Mouse (Mus musculus) MEL (cell line): Measurements from ENCODE around the gene Cyp2d11. TPM values are rescaled to one million over a fixed set of nuclear protein-coding genes. Genes with fewer than 3 reads are reported as not detected.

ENCODE experiments used
- DNase-seq: peaks from one replicate; pipeline ENCODE4 v3.0.0; 2011; ENCODE audit warnings: low read depth, low spot score
- H3K27ac ChIP-seq: 2 replicates; pipeline ENCODE4 v1.5.1; 2012; ENCODE audit warnings: low read depth, mild to moderate bottlenecking, control low read depth, low read length, moderate library complexity; ENCODE audit not compliant: control insufficient read depth
- H3K27me3 ChIP-seq, 2 experiments: fragments of 150-350 bp in 1 of 2; sonication (generic) in 1 of 2; 2 replicates each; pipeline ENCODE4 v1.6.1; 2012; ENCODE audit warnings: low read length in 2 of 2, mild to moderate bottlenecking in 2 of 2, improper control_type of control experiment in 1 of 2, moderate library complexity in 1 of 2; ENCODE audit not compliant: insufficient read depth in 2 of 2, control insufficient read depth in 1 of 2
- H3K36me3 ChIP-seq, 2 experiments: 2 replicates each; pipeline ENCODE4 v1.6.1; 2012 to 2014; ENCODE audit warnings: low read length in 2 of 2, improper control_type of control experiment in 1 of 2, inconsistent platforms in 1 of 2, mild to moderate bottlenecking in 1 of 2; ENCODE audit not compliant: insufficient read depth in 2 of 2, control insufficient read depth in 1 of 2
- H3K4me1 ChIP-seq, 2 experiments: fragments of 150-350 bp in 1 of 2; sonication (generic) in 1 of 2; 2 replicates each; pipeline ENCODE4 v1.6.1; 2012; ENCODE audit warnings: low read length in 2 of 2, improper control_type of control experiment in 1 of 2, mild to moderate bottlenecking in 1 of 2; ENCODE audit not compliant: insufficient read depth in 2 of 2, control insufficient read depth in 1 of 2
- H3K4me3 ChIP-seq, 2 experiments: fragments of 150-350 bp in 1 of 2; sonication (generic) in 1 of 2; 2 replicates each; pipeline ENCODE4 v1.5.1; 2012; ENCODE audit warnings: low read depth in 2 of 2, low read length in 2 of 2, mild to moderate bottlenecking in 2 of 2, moderate library complexity in 2 of 2, control low read depth in 1 of 2, improper control_type of control experiment in 1 of 2; ENCODE audit not compliant: control insufficient read depth in 1 of 2, insufficient read depth in 1 of 2
- H3K79me2 ChIP-seq: 2 replicates; pipeline ENCODE4 v1.6.1; 2012; ENCODE audit warnings: mild to moderate bottlenecking, low read length, moderate library complexity; ENCODE audit not compliant: control insufficient read depth, poor library complexity, insufficient read depth
- H3K9ac ChIP-seq: 2 replicates; pipeline ENCODE4 v1.6.1; 2012; ENCODE audit warnings: low read depth, mild to moderate bottlenecking, control low read depth, low read length, moderate library complexity; ENCODE audit not compliant: control insufficient read depth, poor library complexity, severe bottlenecking
- H3K9me3 ChIP-seq: fragments of 150-350 bp; sonication (generic); replicated peaks from 2 replicates; pipeline ENCODE4 v1.6.1; 2012; ENCODE audit warnings: mild to moderate bottlenecking, low read length, improper control_type of control experiment, moderate library complexity; ENCODE audit not compliant: insufficient read depth
- E2F4 ChIP-seq: IDR thresholded peaks from 2 replicates; pipeline ENCODE4 v1.6.1; 2011; ENCODE audit warnings: low read depth, low read length, improper control_type of control experiment, borderline replicate concordance
- MAFK ChIP-seq: IDR thresholded peaks from 2 replicates; pipeline ENCODE4 v1.6.1; 2011; ENCODE audit warnings: low read depth, mild to moderate bottlenecking, low read length, improper control_type of control experiment, borderline replicate concordance
- MAX ChIP-seq: IDR thresholded peaks from 2 replicates; pipeline ENCODE4 v1.6.1; 2011; ENCODE audit warnings: low read length, improper control_type of control experiment
- MEF2A ChIP-seq: IDR thresholded peaks from 2 replicates; pipeline ENCODE4 v1.6.1; 2014; ENCODE audit warnings: low read depth, mild to moderate bottlenecking, inconsistent platforms, low read length, improper control_type of control experiment; ENCODE audit not compliant: poor library complexity, insufficient replicate concordance, severe bottlenecking; ENCODE audit errors: extremely low read depth
- MXI1 ChIP-seq: IDR thresholded peaks from 2 replicates; pipeline ENCODE4 v1.6.1; 2011; ENCODE audit warnings: mild to moderate bottlenecking, low read depth, low read length, improper control_type of control experiment
- MYC ChIP-seq: IDR thresholded peaks from 2 replicates; pipeline ENCODE4 v1.6.1; 2011; ENCODE audit warnings: low read depth, mild to moderate bottlenecking, low read length, improper control_type of control experiment, moderate library complexity
- NELFE ChIP-seq: IDR thresholded peaks from 2 replicates; pipeline ENCODE4 v1.6.1; 2011; ENCODE audit warnings: low read depth, low read length, improper control_type of control experiment
- POLR2A ChIP-seq, 2 experiments: IDR thresholded peaks; 2 replicates each; pipeline ENCODE4 v1.6.1; 2011 to 2012; ENCODE audit warnings: low read length in 2 of 2, mild to moderate bottlenecking in 2 of 2, control low read depth in 1 of 2, improper control_type of control experiment in 1 of 2, low read depth in 1 of 2, moderate library complexity in 1 of 2; ENCODE audit not compliant: control insufficient read depth in 1 of 2, insufficient read depth in 1 of 2, poor library complexity in 1 of 2
- POLR2AphosphoS5 ChIP-seq: IDR thresholded peaks from 2 replicates; pipeline ENCODE4 v1.6.1; 2012; ENCODE audit warnings: low read depth, borderline replicate concordance, mild to moderate bottlenecking, inconsistent platforms, low read length, moderate library complexity, mixed read lengths
- RCOR1 ChIP-seq: IDR thresholded peaks from 2 replicates; pipeline ENCODE4 v1.6.1; 2012; ENCODE audit warnings: low read depth, mild to moderate bottlenecking, inconsistent platforms, low read length, improper control_type of control experiment
- SMC3 ChIP-seq: IDR thresholded peaks from 2 replicates; pipeline ENCODE4 v1.6.1; 2011; ENCODE audit warnings: low read depth, low read length, improper control_type of control experiment
- TAL1 ChIP-seq: IDR thresholded peaks from 2 replicates; pipeline ENCODE4 v1.6.1; 2012; ENCODE audit warnings: mild to moderate bottlenecking, inconsistent platforms, low read length, moderate library complexity, mixed read lengths
- USF1 ChIP-seq: IDR thresholded peaks from 2 replicates; pipeline ENCODE4 v1.6.1; 2014; ENCODE audit warnings: low read depth, mild to moderate bottlenecking, inconsistent platforms, low read length, improper control_type of control experiment, moderate library complexity
- USF2 ChIP-seq, 2 experiments: IDR thresholded peaks; 2 replicates each; pipeline ENCODE4 v1.6.1; 2011 to 2012; ENCODE audit warnings: improper control_type of control experiment in 2 of 2, low read length in 2 of 2, borderline replicate concordance in 1 of 2, inconsistent platforms in 1 of 2, low read depth in 1 of 2, mild to moderate bottlenecking in 1 of 2; ENCODE audit not compliant: insufficient read depth in 1 of 2
- ZKSCAN1 ChIP-seq: IDR thresholded peaks from 2 replicates; pipeline ENCODE4 v1.6.1; 2012; ENCODE audit warnings: low read depth, mild to moderate bottlenecking, inconsistent platforms, low read length, improper control_type of control experiment, moderate library complexity
- ZMIZ1 ChIP-seq: IDR thresholded peaks from 2 replicates; pipeline ENCODE4 v1.6.1; 2012; ENCODE audit warnings: low read depth, mild to moderate bottlenecking, inconsistent platforms, low read length, improper control_type of control experiment, moderate library complexity
- ZNF384 ChIP-seq: IDR thresholded peaks from 2 replicates; pipeline ENCODE4 v1.6.1; 2012; ENCODE audit warnings: low read depth, mild to moderate bottlenecking, inconsistent platforms, low read length, improper control_type of control experiment
- polyA plus RNA-seq, 2 experiments: library from polyadenylated mRNA; stranded (reverse) in 1 of 2; unstranded in 1 of 2; fragments of >175 nt in 1 of 2; fragments of >200 nt in 1 of 2; gene quantifications; 2 replicates each; pipeline versions ENCODE4 v1.2.1 to v1.2.4; 2012; ENCODE audit warnings: low replicate concordance in 2 of 2, low read depth in 1 of 2; ENCODE audit not compliant: insufficient read length in 2 of 2, insufficient read depth in 1 of 2, missing spikeins in 1 of 2
- total RNA-seq: library from RNA; depleted of rRNA; stranded (reverse); fragments of 300-350 nt; gene quantifications from 2 replicates; pipeline ENCODE4 v1.2.3, GENCODE M21; 2012

The Cyp2d11 gene
- total and polyA plus RNA-seq, 3 experiments = not detected

DNA sequence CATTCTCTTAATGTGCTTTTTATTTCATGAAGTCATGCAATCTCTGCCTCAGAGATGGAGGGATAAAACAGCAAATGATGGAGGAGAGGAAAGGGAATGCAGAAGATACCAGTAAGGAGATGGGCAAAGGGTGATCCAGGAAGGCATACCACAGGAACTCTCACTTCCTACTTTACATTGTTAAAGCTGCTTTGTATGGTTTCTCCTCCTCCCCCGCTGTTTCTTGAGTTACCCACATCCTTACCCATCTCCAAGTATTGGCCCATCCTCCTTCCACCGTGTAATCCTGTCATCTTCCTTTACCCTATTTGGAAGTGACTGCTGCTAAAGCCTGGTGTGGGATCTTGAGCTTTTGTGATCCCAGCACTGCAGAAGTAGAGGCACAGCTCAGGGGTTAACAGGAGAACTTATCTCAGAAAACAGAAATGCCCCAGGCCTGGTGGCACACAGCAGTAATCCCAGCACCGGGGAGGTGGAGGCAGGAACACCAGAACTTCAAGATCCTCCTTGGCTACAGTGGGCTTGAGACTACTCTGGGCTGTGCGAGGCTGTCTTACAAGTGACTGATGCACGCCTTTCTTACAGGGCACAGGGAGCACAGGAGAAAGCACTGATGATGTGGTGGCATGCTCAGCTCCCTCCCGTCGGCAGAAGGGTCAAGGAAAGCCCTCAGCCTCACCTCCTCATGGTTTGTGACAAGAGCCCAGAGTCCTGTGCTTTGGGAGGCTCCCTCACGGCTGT, 45.4 kb downstream of the Cyp2d11 start:
- Histone ChIP-seq H3K4me3 (no peak overlapping the region), H3K9ac (no peak overlapping the region), H3K36me3 (peaks cover 0 to 54% of the 10 kb centered on the region in 2 experiments; a peak in 2 of 4 replicates)

DNA sequence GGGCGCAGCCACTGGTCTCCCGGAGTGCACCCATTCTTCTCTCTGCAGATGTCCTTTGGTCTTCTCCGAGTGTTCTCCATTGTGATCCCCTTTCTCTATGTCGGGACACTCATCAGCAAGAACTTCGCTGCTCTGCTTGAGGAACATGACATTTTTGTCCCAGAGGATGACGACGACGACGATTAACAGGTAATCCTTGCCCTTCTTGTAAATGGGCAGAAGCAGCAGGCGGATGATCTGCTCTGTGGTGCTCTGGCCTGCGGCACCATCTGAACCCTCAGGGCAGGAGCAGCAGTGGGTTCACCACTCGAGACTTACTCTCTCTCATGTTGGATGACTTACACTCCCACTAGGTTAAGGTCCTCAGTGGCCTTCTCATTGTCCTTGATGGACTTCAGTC, 46.0 kb downstream of the Cyp2d11 start:
- peaks cover 42% of the 10 kb centered on the region for H3K79me2 ChIP-seq
- peak; percentile 9 for DNase-seq
- H3K4me1 ChIP-seq = peaks cover 15 to 65% of the 10 kb centered on the region in 2 experiments
- TF ChIP-seq NELFE = no peak
- TF ChIP-seq MEF2A = no peak
- TF ChIP-seq MAFK = no peak
- TF ChIP-seq TAL1 = no peak
- no peak for TF ChIP-seq RCOR1
- TF ChIP-seq SMC3 = no peak
- TF ChIP-seq MAX = no peak
- no peak for TF ChIP-seq ZNF384
- TF ChIP-seq, all 39 proteins: peak for 0
- Histone ChIP-seq H3K27me3 (no peaks in the 10 kb centered on the region), H3K4me3 (no peak overlapping the region; a peak in 1 of 4 replicates), H3K9me3 (no peaks in the 10 kb centered on the region), H3K36me3 (peaks cover 0 to 57% of the 10 kb centered on the region in 2 experiments; a peak in 2 of 4 replicates), H3K27ac (peak overlapping the region; percentile 87; the same call in 1 of the 2 replicates), H3K9ac (peak overlapping the region; percentile 73; the same call in 1 of the 2 replicates)

More for the DNA sequence above, 45.4 kb downstream of the Cyp2d11 start:
- Histone ChIP-seq H3K27me3 (no peaks in the 10 kb centered on the region), H3K27ac (no peak overlapping the region), H3K4me1 (peaks cover 12 to 63% of the 10 kb centered on the region in 2 experiments), H3K9me3 (no peaks in the 10 kb centered on the region), H3K79me2 (peaks cover 42% of the 10 kb centered on the region)
- peak; percentile 19 for DNase-seq
- TF ChIP-seq MXI1 (no peak), TAL1 (peak; percentile 29; the same call in 1 of the 2 replicates), E2F4 (no peak), ZMIZ1 (peak; percentile 56; the same call in 1 of the 2 replicates), ZKSCAN1 (no peak)
- TF ChIP-seq, all 39 proteins: peak for 2

DNA sequence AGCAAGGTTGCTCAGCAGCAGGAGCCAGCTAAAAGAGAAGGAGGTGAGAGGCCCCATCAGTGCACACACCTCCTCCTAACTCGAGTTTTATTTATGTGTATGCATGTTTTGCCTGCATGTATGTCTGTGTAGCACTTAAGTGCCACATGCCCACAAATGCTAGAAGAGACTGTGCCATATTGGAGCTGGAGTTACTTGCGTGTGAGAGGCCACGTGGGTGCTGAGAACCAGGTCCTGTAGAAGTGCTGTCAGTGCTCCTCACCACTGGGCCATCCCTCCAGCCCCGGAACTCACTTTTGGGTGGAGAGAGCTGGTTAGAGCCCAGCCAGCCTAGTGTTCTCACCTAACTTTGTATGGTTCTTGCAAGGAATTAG, 46.5 kb downstream of the Cyp2d11 start:
- peak overlapping the region; percentile 73 for H3K9ac ChIP-seq
- H3K9me3 ChIP-seq = no peaks in the 10 kb centered on the region
- H3K4me1 ChIP-seq = peaks cover 19 to 65% of the 10 kb centered on the region in 2 experiments
- DNase-seq = peak; percentile 52
- H3K4me3 ChIP-seq = peak overlapping the region; percentile 67 to 83
- peaks cover 0 to 59% of the 10 kb centered on the region in 2 experiments; a peak in 2 of 4 replicates for H3K36me3 ChIP-seq
- TF ChIP-seq MAX (peak; percentile 64), USF1 (0 out of 2 replicates have a peak, but pooled peaks have one; percentile 23), POLR2A (IDR thresholded peaks at IDR 0.05; ENCODE audit: control insufficient read depth in 1 of 2, insufficient read depth in 1 of 2, low read depth in 1 of 2, low read length in 2 of 2, poor library complexity in 1 of 2) (no peak; a peak in 1 of 4 replicates), MXI1 (peak; percentile 70; the same call in 1 of the 2 replicates), USF2 (IDR thresholded peaks at IDR 0.05; ENCODE audit: borderline replicate concordance in 1 of 2, insufficient read depth in 1 of 2, low read depth in 1 of 2, low read length in 2 of 2) (no peak), POLR2AphosphoS5 (peak; percentile 45; the same call in 1 of the 2 replicates), MYC (peak; percentile 43; the same call in 1 of the 2 replicates), ZMIZ1 (0 out of 2 replicates have a peak, but pooled peaks have one; percentile 33)
- peaks cover 43% of the 10 kb centered on the region for H3K79me2 ChIP-seq
- peak overlapping the region; percentile 87 for H3K27ac ChIP-seq
- H3K27me3 ChIP-seq = no peaks in the 10 kb centered on the region
